Mouse (Mus musculus): ENCODE results near the gene Rpl19.

DNA sequence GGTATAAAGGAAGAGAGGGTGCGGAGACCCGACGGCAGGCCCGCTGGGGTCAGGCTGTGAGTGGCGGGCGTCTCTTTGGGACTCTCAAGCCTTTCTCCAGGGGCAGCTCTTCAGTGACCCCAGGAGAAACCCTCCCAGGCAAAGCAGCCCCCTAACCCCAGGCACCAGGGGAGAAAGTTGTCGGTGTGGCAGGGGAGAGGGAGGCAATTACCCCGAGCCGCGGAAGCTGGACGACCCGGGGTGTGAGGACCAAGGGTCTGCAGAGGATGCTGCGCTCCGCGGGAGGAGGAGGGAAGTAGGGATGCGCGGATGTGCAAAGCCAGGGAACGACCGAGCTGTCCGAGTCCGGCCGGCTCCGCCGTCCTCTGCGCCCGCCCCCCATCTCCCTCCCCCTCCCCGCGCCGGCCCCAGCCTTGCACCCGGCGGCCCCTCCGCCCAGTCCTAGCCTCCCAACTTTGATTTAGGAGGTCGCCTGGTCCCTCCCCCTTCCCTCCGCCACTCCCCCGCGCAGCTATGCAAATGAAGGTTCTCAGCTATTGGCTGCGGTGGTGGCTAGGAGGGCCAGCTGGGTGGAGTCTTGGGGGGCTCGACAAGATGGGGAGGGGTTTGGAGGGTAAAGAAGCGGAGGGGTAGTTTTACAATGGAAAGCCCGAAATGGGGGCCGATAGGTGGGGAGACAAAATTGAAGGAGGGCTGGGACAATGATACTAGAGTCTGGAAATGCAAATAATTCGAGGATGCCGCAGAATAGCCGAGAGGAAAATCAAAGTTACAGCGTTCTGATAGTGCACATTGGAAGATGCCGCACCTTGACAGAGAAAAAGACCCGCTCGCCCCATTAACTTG, 26.7 kb downstream of the Rpl19 start, which contains the start of gene Stac2:
- no peak for TF ChIP-seq CTCF (IDR thresholded peaks at IDR 0.05; ENCODE audit: low read depth, low read length)
- TF ChIP-seq POLR2A (IDR thresholded peaks at IDR 0.05; ENCODE audit: borderline replicate concordance, low read depth, low read length), result no peak
